Mouse (Mus musculus): ENCODE results near the gene Cep112. TPM values are rescaled to one million over a fixed set of nuclear protein-coding genes. Genes with fewer than 3 reads are reported as not detected.
"Not testable (repeated sequence)": the region's sequence is repeated elsewhere in the genome, so short reads cannot be mapped to it uniquely, and the experiment has no call there.

The Cep112 gene
- polyA plus RNA-seq, 1 experiment = 0.43 TPM

DNA sequence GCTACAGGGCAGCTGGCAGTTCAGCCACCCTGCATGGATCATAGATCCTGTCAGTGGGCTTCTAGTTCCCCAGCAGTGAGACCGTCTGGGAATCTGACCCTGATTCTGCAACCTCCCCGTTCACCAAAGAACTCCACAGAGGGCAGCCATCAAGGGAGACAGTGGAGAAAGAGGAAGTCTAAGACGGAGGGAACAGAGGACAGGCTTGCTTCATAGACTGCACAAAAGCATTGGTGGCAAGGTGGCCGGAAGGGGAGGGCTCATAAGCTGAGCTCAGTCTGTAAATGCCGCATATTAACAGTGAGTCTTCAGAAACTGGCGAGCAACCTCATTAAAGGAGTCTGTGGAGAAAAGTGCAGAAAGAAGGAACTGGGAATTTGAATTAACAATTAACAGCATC lies 437.4 kb downstream of the Cep112 start:
- TF ChIP-seq REST (IDR thresholded peaks at IDR 0.05; ENCODE audit: insufficient read depth, insufficient read length) = no peak
- TF ChIP-seq E2F4 (IDR thresholded peaks at IDR 0.05; ENCODE audit: insufficient read depth) = no peak
- TF ChIP-seq SRF (IDR thresholded peaks at IDR 0.05; ENCODE audit: control insufficient read depth, insufficient read length, low read depth) = no peak
- no peak for TF ChIP-seq TCF12 (IDR thresholded peaks at IDR 0.05; ENCODE audit: insufficient read depth, poor library complexity, severe bottlenecking)
- no peak for TF ChIP-seq POLR2A (IDR thresholded peaks at IDR 0.05; ENCODE audit: insufficient read length, low read depth)
- no peak for TF ChIP-seq CEBPB (IDR thresholded peaks at IDR 0.05; ENCODE audit: insufficient read depth, poor library complexity, severe bottlenecking)
- no peak for TF ChIP-seq MAX (IDR thresholded peaks at IDR 0.05; ENCODE audit: low read depth)
- no peak for TF ChIP-seq POLR2AphosphoS2 (IDR thresholded peaks at IDR 0.05; ENCODE audit: insufficient read length, low read depth)
- TF ChIP-seq USF1 (IDR thresholded peaks at IDR 0.05; ENCODE audit: low read depth) = no peak
- Histone ChIP-seq H3ac (ENCODE audit: control insufficient read depth, insufficient read length) (no peak overlapping the region), H3K4me3 (no peak overlapping the region), H3K4me2 (ENCODE audit: low read depth) (no peak overlapping the region), H3K36me3 (ENCODE audit: control insufficient read depth, insufficient read depth) (no peaks in the 10 kb centered on the region), H3K27me3 (ENCODE audit: control insufficient read depth, insufficient read depth, insufficient read length) (no peaks in the 10 kb centered on the region), H3K79me2 (ENCODE audit: control insufficient read depth, insufficient read depth) (no peaks in the 10 kb centered on the region)

DNA sequence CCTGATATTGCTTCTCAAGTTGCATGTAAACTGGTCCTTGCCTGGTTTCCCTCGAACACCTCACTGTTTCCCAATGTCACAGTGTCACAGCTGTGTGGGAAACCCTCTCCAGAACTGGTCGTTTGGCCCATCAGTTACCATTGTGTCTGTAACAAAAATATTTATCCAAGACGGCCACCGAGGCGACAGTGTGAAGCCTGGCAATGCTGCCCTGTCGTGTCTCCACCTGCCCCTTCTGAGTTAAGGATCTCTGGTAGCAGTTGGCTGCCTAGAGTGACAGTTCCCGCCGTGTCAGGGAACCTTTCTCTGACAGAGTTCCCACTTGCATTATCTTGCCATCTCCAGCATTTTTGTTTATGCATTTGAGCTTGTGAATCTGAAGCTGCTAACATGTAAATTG lies 440.8 kb downstream of the Cep112 start:
- H3K79me2 ChIP-seq (ENCODE audit: control insufficient read depth, insufficient read depth) = no peaks in the 10 kb centered on the region
- H3K4me3 ChIP-seq = no peak overlapping the region
- H3K36me3 ChIP-seq (ENCODE audit: control insufficient read depth, insufficient read depth) = no peaks in the 10 kb centered on the region
- no peak overlapping the region for H3ac ChIP-seq (ENCODE audit: control insufficient read depth, insufficient read length)
- no peak overlapping the region for H3K4me2 ChIP-seq (ENCODE audit: low read depth)
- TF ChIP-seq SRF (IDR thresholded peaks at IDR 0.05; ENCODE audit: control insufficient read depth, insufficient read length, low read depth) (no peak), MYOD1 (IDR thresholded peaks at IDR 0.05; ENCODE audit: control insufficient read depth in 1 of 3, insufficient read length in 2 of 3, low read depth in 2 of 3) (no peak), TCF12 (IDR thresholded peaks at IDR 0.05; ENCODE audit: insufficient read depth, poor library complexity, severe bottlenecking) (no peak), E2F4 (IDR thresholded peaks at IDR 0.05; ENCODE audit: insufficient read depth) (no peak), MAX (IDR thresholded peaks at IDR 0.05; ENCODE audit: low read depth) (no peak), REST (IDR thresholded peaks at IDR 0.05; ENCODE audit: insufficient read depth, insufficient read length) (no peak), CEBPB (IDR thresholded peaks at IDR 0.05; ENCODE audit: insufficient read depth, poor library complexity, severe bottlenecking) (no peak), POLR2AphosphoS2 (IDR thresholded peaks at IDR 0.05; ENCODE audit: insufficient read length, low read depth) (no peak), USF1 (IDR thresholded peaks at IDR 0.05; ENCODE audit: low read depth) (no peak), TCF3 (IDR thresholded peaks at IDR 0.05; ENCODE audit: insufficient read length, low read depth) (no peak), POLR2A (IDR thresholded peaks at IDR 0.05; ENCODE audit: insufficient read length, low read depth) (no peak), MYOG (IDR thresholded peaks at IDR 0.05; ENCODE audit: control insufficient read depth in 1 of 3, insufficient read depth in 1 of 3, insufficient read length in 2 of 3, low read depth in 2 of 3) (no peak)
- H3K27me3 ChIP-seq (ENCODE audit: control insufficient read depth, insufficient read depth, insufficient read length) = no peaks in the 10 kb centered on the region

DNA sequence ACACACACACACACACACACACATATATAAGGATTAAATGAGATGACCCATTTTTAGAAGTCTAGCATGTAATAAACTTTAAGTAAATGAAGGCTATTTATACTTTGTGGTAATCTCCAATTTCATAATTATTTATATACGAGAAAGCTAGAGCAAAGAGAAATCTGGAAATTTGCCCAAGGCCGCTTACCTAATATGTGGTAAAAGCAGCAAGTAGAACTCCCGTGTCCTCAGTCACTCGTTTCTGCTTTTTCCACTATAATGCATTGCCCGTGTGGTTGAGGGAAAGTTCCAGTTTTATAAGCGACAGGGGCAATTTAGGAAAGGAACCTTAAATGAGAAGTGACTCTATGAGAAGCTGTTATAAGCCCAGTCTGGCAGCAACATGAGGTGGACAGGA lies 442.5 kb downstream of the Cep112 start:
- Histone ChIP-seq H3ac (ENCODE audit: control insufficient read depth, insufficient read length) (no peak overlapping the region), H3K4me2 (ENCODE audit: low read depth) (no peak overlapping the region), H3K4me3 (no peak overlapping the region), H3K27me3 (ENCODE audit: control insufficient read depth, insufficient read depth, insufficient read length) (no peaks in the 10 kb centered on the region), H3K79me2 (ENCODE audit: control insufficient read depth, insufficient read depth) (no peaks in the 10 kb centered on the region), H3K36me3 (ENCODE audit: control insufficient read depth, insufficient read depth) (no peaks in the 10 kb centered on the region)
- TF ChIP-seq MAX (IDR thresholded peaks at IDR 0.05; ENCODE audit: low read depth) = no peak
- TF ChIP-seq CEBPB (IDR thresholded peaks at IDR 0.05; ENCODE audit: insufficient read depth, poor library complexity, severe bottlenecking) = no peak
- TF ChIP-seq MYOD1 (IDR thresholded peaks at IDR 0.05; ENCODE audit: control insufficient read depth in 1 of 3, insufficient read length in 2 of 3, low read depth in 2 of 3) = no peak
- no peak for TF ChIP-seq TCF12 (IDR thresholded peaks at IDR 0.05; ENCODE audit: insufficient read depth, poor library complexity, severe bottlenecking)
- TF ChIP-seq POLR2A (IDR thresholded peaks at IDR 0.05; ENCODE audit: insufficient read length, low read depth) = no peak
- no peak for TF ChIP-seq SRF (IDR thresholded peaks at IDR 0.05; ENCODE audit: control insufficient read depth, insufficient read length, low read depth)
- no peak for TF ChIP-seq MYOG (IDR thresholded peaks at IDR 0.05; ENCODE audit: control insufficient read depth in 1 of 3, insufficient read depth in 1 of 3, insufficient read length in 2 of 3, low read depth in 2 of 3)
- no peak for TF ChIP-seq REST (IDR thresholded peaks at IDR 0.05; ENCODE audit: insufficient read depth, insufficient read length)
- no peak for TF ChIP-seq USF1 (IDR thresholded peaks at IDR 0.05; ENCODE audit: low read depth)
- TF ChIP-seq E2F4 (IDR thresholded peaks at IDR 0.05; ENCODE audit: insufficient read depth) = no peak
- TF ChIP-seq POLR2AphosphoS2 (IDR thresholded peaks at IDR 0.05; ENCODE audit: insufficient read length, low read depth) = no peak
- TF ChIP-seq TCF3 (IDR thresholded peaks at IDR 0.05; ENCODE audit: insufficient read length, low read depth) = no peak

DNA sequence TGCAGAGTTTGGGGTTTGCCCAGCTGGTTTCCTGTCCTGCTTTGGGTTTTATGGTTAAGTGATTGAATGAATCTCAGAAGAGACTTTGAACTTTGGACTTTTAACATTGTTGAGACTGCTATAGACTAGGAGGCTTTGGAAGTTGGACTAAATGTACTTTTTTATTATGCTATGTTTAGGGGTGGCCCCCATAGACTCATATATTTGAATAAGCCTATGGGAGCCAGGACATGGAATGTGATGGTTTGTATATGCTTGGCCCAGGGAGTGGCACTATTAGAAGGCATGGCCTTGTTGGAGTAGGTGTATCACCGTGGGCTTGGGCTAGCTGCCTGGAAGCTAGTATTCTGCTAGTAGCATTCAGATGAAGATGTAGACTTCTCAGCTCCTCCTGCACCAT lies 446.3 kb downstream of the Cep112 start:
- not testable (repeated sequence) for H3K36me3 ChIP-seq (ENCODE audit: control insufficient read depth, insufficient read depth); H3ac ChIP-seq (ENCODE audit: control insufficient read depth, insufficient read length); H3K4me2 ChIP-seq (ENCODE audit: low read depth); H3K79me2 ChIP-seq (ENCODE audit: control insufficient read depth, insufficient read depth); H3K27me3 ChIP-seq (ENCODE audit: control insufficient read depth, insufficient read depth, insufficient read length); H3K4me3 ChIP-seq

DNA sequence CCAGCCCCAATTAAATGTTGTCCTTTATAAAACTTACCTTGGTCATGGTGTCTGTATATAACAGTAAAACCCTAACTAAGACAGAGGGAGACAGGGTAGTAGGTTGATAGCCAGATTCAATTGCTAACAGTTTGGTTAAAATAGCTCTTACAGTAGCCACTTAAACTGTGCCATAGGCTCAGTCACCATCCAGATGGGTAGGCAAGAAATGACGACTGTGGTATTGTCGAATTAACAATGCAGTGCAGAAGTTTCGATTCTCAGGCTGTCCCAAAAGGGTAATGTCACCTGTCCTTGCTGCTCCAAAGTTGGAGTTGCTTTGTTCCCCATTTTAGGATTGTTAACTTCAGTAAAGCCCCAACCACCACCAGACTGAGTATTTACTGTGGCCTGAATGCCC lies 446.8 kb downstream of the Cep112 start:
- Histone ChIP-seq H3K4me2 (ENCODE audit: low read depth) (no peak overlapping the region), H3K4me3 (no peak overlapping the region), H3K27me3 (ENCODE audit: control insufficient read depth, insufficient read depth, insufficient read length) (no peaks in the 10 kb centered on the region), H3ac (ENCODE audit: control insufficient read depth, insufficient read length) (no peak overlapping the region), H3K79me2 (ENCODE audit: control insufficient read depth, insufficient read depth) (no peaks in the 10 kb centered on the region), H3K36me3 (ENCODE audit: control insufficient read depth, insufficient read depth) (no peaks in the 10 kb centered on the region)
- TF ChIP-seq TCF12 (IDR thresholded peaks at IDR 0.05; ENCODE audit: insufficient read depth, poor library complexity, severe bottlenecking) (no peak), TCF3 (IDR thresholded peaks at IDR 0.05; ENCODE audit: insufficient read length, low read depth) (no peak), POLR2AphosphoS2 (IDR thresholded peaks at IDR 0.05; ENCODE audit: insufficient read length, low read depth) (no peak), USF1 (IDR thresholded peaks at IDR 0.05; ENCODE audit: low read depth) (no peak), CEBPB (IDR thresholded peaks at IDR 0.05; ENCODE audit: insufficient read depth, poor library complexity, severe bottlenecking) (no peak), MAX (IDR thresholded peaks at IDR 0.05; ENCODE audit: low read depth) (no peak), MYOD1 (IDR thresholded peaks at IDR 0.05; ENCODE audit: control insufficient read depth in 1 of 3, insufficient read length in 2 of 3, low read depth in 2 of 3) (no peak), POLR2A (IDR thresholded peaks at IDR 0.05; ENCODE audit: insufficient read length, low read depth) (no peak), E2F4 (IDR thresholded peaks at IDR 0.05; ENCODE audit: insufficient read depth) (no peak), SRF (IDR thresholded peaks at IDR 0.05; ENCODE audit: control insufficient read depth, insufficient read length, low read depth) (no peak)
